ENCODE assay signal across 19 mouse cellular contexts in the genomic region with DNA sequence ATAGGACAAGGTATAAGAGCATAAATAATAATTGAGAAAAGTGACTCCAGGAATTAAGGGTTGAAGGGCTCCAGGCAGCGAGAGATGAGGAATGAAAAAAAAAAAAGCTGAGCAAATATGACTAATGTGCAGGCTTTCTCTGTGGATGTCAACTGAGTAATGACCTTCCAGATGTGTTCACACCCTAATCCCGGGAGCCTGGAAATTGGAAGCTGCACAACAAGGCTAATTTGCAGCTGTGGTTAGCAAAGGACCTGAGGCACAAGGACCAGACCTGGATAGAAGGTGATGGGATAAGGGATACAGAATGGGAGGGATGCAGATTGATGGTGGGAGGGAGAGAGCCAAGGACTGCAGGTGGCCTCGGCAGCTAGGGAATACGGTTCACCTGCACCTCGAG.
A peak's percentile ranks its signal among the peaks of the same experiment; 100 is the strongest.
DNase-seq lines count a peak whose midpoint lies in the region; ATAC-seq lines count a peak whose summit lies in the region.
"Had no signal": no experiment of that assay in that cellular context is flagged by ENCODE, and none has a peak within 500 bp of the region (broad histone marks: within the 10 kb centered on the region; RNA-seq: fewer than 3 reads in every experiment).

No protein-coding gene starts in this region.

- no peak overlapping the region for H3K9ac ChIP-seq in forebrain, embryonic 15.5 days (replicated peaks)
- H3K9ac ChIP-seq: embryonic facial prominence, embryonic 12.5 days; forebrain, embryonic 12.5 days; forebrain, postnatal 0 days had no signal

- no peak for DNase-seq in forebrain, embryonic 10.5 days (ENCODE audit: extremely low spot score, low spot score)
- DNase-seq in heart, postnatal 10 days: peak; percentile 19 to 26
- no peak for DNase-seq in heart, adult 8-10 months (ENCODE audit: low spot score)
- peak; percentile 23 for DNase-seq in MN1 (ENCODE audit: low spot score)
- DNase-seq in thymus, postnatal 14 days: no peak
- DNase-seq in right cerebral cortex, postnatal 25 days: no peak
- DNase-seq: adrenal gland, postnatal 10 days; cerebellum, adult 11-12 months; cerebellum, adult 9-10 months; cerebellum, postnatal 25 days; forebrain, postnatal 0 days; heart, adult 11 months; kidney, adult 11 months had no signal

- WGBS in forebrain, embryonic 10.5 days: 85% methylated on average over 5 of the region's 5 CpGs
- WGBS in forebrain, embryonic 15.5 days: 80% methylated on average over 5 of the region's 5 CpGs

- H3K4me2 ChIP-seq in forebrain, embryonic 15.5 days (replicated peaks): no peak overlapping the region
- H3K4me2 ChIP-seq: embryonic facial prominence, embryonic 12.5 days; forebrain, embryonic 12.5 days had no signal

- H3K9me3 ChIP-seq in forebrain, embryonic 10.5 days: no peaks in the 10 kb centered on the region
- no peaks in the 10 kb centered on the region for H3K9me3 ChIP-seq in forebrain, embryonic 15.5 days
- H3K9me3 ChIP-seq: embryonic facial prominence, embryonic 12.5 days; forebrain, embryonic 12.5 days; heart, embryonic 10.5 days had no signal

- H3K4me3 ChIP-seq in forebrain, embryonic 10.5 days: no peak overlapping the region
- no peak overlapping the region for H3K4me3 ChIP-seq in forebrain, embryonic 15.5 days
- H3K4me3 ChIP-seq: embryonic facial prominence, embryonic 12.5 days; forebrain, embryonic 12.5 days; heart, embryonic 10.5 days had no signal

- H3K27ac ChIP-seq in forebrain, embryonic 10.5 days: 0 out of 2 replicates have a peak overlapping the region, but pooled peaks have one; percentile 36
- H3K27ac ChIP-seq in forebrain, embryonic 15.5 days (replicated peaks): no peak overlapping the region
- H3K27ac ChIP-seq: embryonic facial prominence, embryonic 12.5 days; forebrain, embryonic 12.5 days; heart, embryonic 10.5 days; hindbrain, postnatal 0 days had no signal

- ATAC-seq in forebrain, embryonic 15.5 days (replicated peaks): no peak
- ATAC-seq: forebrain, postnatal 0 days; hindbrain, postnatal 0 days had no signal

- no peaks in the 10 kb centered on the region for H3K36me3 ChIP-seq in forebrain, embryonic 10.5 days (replicated peaks)
- H3K36me3 ChIP-seq in forebrain, embryonic 15.5 days: no peaks in the 10 kb centered on the region
- H3K36me3 ChIP-seq: embryonic facial prominence, embryonic 12.5 days; forebrain, embryonic 12.5 days; heart, embryonic 10.5 days had no signal

- intact Hi-C loops in heart, postnatal 10 days (cut with DNase I): no loop called here

- peaks cover 17% of the 10 kb centered on the region for H3K4me1 ChIP-seq in forebrain, embryonic 10.5 days
- no peaks in the 10 kb centered on the region for H3K4me1 ChIP-seq in forebrain, embryonic 15.5 days
- H3K4me1 ChIP-seq: embryonic facial prominence, embryonic 12.5 days had no signal

- H3K27me3 ChIP-seq in forebrain, embryonic 10.5 days (ENCODE audit: poor library complexity, severe bottlenecking): no peaks in the 10 kb centered on the region
- no peaks in the 10 kb centered on the region for H3K27me3 ChIP-seq in forebrain, embryonic 15.5 days
- H3K27me3 ChIP-seq: CH12.LX; embryonic facial prominence, embryonic 12.5 days; forebrain, embryonic 12.5 days had no signal

Comparison
In these comparisons a context has a peak if more than half of its experiments do, and no peak if none do; other contexts are left out.
1. DNase-seq: peak in heart, postnatal 10 days (2 of 2) and MN1 (single experiment); none in forebrain, embryonic 10.5 days (single experiment), heart, adult 8-10 months (single experiment), thymus, postnatal 14 days (single experiment) and right cerebral cortex, postnatal 25 days (single experiment).